Mouse (Mus musculus) lung, postnatal 10 days (tissue): ENCODE measurements around the gene Vmn2r28.
"Not testable (repeated sequence)": the region's sequence is repeated elsewhere in the genome, so short reads cannot be mapped to it uniquely, and the experiment has no call there.

Experiments used
- DNase-seq: peaks from one replicate; pipeline ENCODE4 v3.0.0; 2021

Vmn2r28 gene

GRCm38 (mm10) chr7:5493856-5494255 is at the start of gene Vmn2r28:
Vmn2r28 (minus strand) TSS chr7:5493956.
- DNase-seq = not testable (repeated sequence)

DNA sequence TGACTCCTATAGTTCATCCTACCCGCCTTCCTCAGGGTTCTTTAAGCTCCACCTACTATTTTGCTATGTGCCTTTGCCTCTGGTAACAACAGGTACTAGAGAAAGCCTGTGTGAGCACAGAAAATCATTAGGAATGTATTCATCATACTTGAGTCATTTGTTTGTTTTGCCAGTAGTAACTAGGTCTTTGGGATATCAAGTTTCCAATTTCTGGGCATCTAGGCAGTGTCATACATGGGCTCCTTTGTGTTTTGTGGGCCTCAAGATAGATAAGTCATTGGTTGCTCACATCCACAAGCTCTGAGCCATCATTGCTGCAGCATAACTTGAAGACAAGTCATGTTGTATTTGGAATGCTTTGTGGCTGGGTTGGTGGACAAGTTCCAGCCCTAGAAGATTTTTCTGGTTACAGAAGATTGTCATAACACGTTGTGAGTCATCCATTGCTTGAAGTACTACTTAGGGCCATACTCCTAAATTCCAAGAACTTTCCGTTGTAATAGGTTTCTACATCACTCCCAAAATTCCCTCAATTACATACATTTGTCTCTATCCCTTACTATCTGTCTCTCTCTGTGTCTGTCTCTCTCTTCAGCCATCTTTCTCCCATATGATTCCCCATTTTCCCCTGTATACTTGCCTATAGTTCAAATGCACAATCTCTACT is 47.1 kb upstream of the Vmn2r28 start:
- DNase-seq = not testable (repeated sequence)

GRCm38 (mm10) chr7:5456674-5457073 is 37.1 kb downstream of the Vmn2r28 start, which contains the start of gene Vmn1r59:
Vmn1r59 (minus strand) TSS chr7:5456774.
- no peak for DNase-seq

GRCm38 (mm10) chr7:5454011-5454410 is 39.7 kb downstream of the Vmn2r28 start:
- not testable (repeated sequence) for DNase-seq

DNA sequence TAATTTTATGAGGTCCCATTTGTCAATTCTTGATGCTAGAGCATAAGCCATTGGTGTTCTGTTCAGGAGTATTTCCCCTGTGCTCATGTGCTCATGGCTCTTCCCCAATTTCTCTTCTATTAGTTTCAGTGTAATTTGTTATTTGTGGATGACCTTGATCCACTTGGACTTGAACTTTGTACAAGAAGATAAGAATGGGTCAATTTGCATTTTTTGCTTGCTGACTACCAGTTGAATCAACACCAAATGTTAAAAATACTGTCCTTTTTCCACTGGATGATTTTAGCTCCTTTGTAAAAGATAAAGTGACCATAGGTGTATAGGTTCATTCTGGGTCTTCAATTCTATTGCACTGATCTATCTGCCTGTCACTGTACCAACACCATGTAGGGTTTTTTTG is 45.1 kb downstream of the Vmn2r28 start:
- no peak for DNase-seq
